Mouse (Mus musculus): Measurements from ENCODE around the gene Gm6526. TPM values are rescaled to one million over a fixed set of nuclear protein-coding genes. Genes with fewer than 3 reads are reported as not detected.

The Gm6526 gene
- not detected in 2 replicates for polyA plus RNA-seq (2015; fragmentation: Nextera tagmentation; extraction: Ambion mirVana)

GRCm38 (mm10) chr14:43747566-43747965 is at the start of gene Gm6526:
Gm6526 (plus strand) TSS chr14:43747866.

GRCm38 (mm10) chr14:43727385-43727784 is 20.3 kb upstream of the Gm6526 start, which contains the start of gene Gm16506:
Gm16506 (minus strand) TSS chr14:43727485.

GRCm38 (mm10) chr14:43784645-43785044 is 37.0 kb downstream of the Gm6526 start, which contains the start of gene Gm8180:
Gm8180 (minus strand) TSS chr14:43784745.

Other genes starting within 250 kb of the Gm6526 start
- not detected in 2 replicates for gene Gm5799, start 204.3 kb upstream of the Gm6526 start, polyA plus RNA-seq (2015; fragmentation: Nextera tagmentation; extraction: Ambion mirVana)
- gene Gm17654, start 168.7 kb upstream of the Gm6526 start, polyA plus RNA-seq (2015; fragmentation: Nextera tagmentation; extraction: Ambion mirVana) = not detected in 2 replicates
- gene Gm10375, start 139.9 kb upstream of the Gm6526 start, polyA plus RNA-seq (2015; fragmentation: Nextera tagmentation; extraction: Ambion mirVana) = not detected in 2 replicates
- gene Gm8165, start 70.7 kb upstream of the Gm6526 start, polyA plus RNA-seq (2015; fragmentation: Nextera tagmentation; extraction: Ambion mirVana) = not detected in 2 replicates
- 0.72 and 1.2 TPM in 2 replicates for gene Gm7324, start 50.0 kb upstream of the Gm6526 start, polyA plus RNA-seq (2015; fragmentation: Nextera tagmentation; extraction: Ambion mirVana)
- gene Gm16506, start 20.4 kb upstream of the Gm6526 start, polyA plus RNA-seq (2015; fragmentation: Nextera tagmentation; extraction: Ambion mirVana) = not detected in 2 replicates
- gene Gm8180, start 36.9 kb downstream of the Gm6526 start, polyA plus RNA-seq (2015; fragmentation: Nextera tagmentation; extraction: Ambion mirVana) = not detected in 2 replicates
- not detected in 2 replicates for gene Ear1, start 127.7 kb downstream of the Gm6526 start, polyA plus RNA-seq (2015; fragmentation: Nextera tagmentation; extraction: Ambion mirVana)
- gene Ear10, start 175.7 kb downstream of the Gm6526 start, polyA plus RNA-seq (2015; fragmentation: Nextera tagmentation; extraction: Ambion mirVana) = not detected in 2 replicates
- 2.9 and 3.2 TPM in 2 replicates for gene Gm8113, start 177.5 kb downstream of the Gm6526 start, polyA plus RNA-seq (2015; fragmentation: Nextera tagmentation; extraction: Ambion mirVana)
- not detected in 2 replicates for gene Ang5, start 209.2 kb downstream of the Gm6526 start, polyA plus RNA-seq (2015; fragmentation: Nextera tagmentation; extraction: Ambion mirVana)